Mouse (Mus musculus) thymus, adult 2 months (tissue): Measurements from ENCODE around the gene Gpr152.

Source experiments
- CTCF ChIP-seq: fragments of 200-500 bp; IDR thresholded peaks from 2 replicates; pipeline ENCODE4 v1.5.1; 2012; ENCODE audit warnings: mild to moderate bottlenecking, control low read depth, low read length, moderate library complexity, borderline replicate concordance; ENCODE audit not compliant: control insufficient read depth, poor library complexity, insufficient read depth; ENCODE audit errors: extremely low read depth
- POLR2A ChIP-seq: fragments of 200-500 bp; IDR thresholded peaks from 2 replicates; pipeline ENCODE4 v1.6.1; 2012; ENCODE audit warnings: mild to moderate bottlenecking, low read length, control low read depth, moderate library complexity; ENCODE audit not compliant: control insufficient read depth, poor library complexity, insufficient read depth; ENCODE audit errors: extremely low read depth

DNA sequence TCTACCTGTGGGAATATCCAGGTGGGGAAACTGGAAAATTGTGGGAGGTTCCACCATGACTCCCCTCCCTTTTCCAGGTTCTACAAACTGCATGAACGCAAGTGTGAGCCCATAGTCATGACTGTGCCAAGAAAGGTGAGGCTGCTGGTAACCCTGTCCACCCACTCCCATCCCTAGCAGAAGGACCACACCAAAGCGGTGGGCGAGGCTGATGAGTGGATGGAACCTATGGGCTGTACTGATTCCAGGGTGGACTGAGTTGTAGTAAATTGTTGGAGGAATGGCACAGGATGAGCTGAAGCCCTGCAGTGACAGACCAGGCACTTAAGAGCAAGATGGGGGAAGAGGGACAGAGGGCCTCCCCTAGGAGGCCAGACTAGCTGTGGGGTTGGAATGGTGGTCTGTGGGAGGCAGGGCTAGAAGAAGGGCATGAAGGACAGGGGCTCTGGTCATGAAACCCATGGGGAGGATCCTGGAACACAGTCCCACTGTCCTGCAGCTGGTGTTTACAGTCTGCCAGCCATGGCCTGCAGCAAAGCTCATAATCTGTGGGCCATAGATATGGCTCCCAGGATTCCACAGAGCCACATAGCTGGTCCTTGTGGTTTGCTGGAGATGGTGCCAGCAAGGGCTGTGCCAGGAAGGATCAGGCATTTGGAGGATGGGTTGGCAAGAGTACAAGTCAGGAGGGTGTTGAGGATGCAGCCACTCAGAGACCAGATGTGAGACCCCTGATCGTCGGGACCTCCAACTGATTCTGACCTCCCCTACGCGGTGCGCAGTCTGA is 13.1 kb downstream of the Gpr152 start:
- TF ChIP-seq CTCF (no peak), POLR2A (no peak)
